Mouse (Mus musculus): ENCODE results near the gene Zfp174. TPM values are rescaled to one million over a fixed set of nuclear protein-coding genes. Genes with fewer than 3 reads are reported as not detected.

The Zfp174 gene
- polyA plus RNA-seq, 1 experiment from 2014 or later, result 1.3 TPM

DNA sequence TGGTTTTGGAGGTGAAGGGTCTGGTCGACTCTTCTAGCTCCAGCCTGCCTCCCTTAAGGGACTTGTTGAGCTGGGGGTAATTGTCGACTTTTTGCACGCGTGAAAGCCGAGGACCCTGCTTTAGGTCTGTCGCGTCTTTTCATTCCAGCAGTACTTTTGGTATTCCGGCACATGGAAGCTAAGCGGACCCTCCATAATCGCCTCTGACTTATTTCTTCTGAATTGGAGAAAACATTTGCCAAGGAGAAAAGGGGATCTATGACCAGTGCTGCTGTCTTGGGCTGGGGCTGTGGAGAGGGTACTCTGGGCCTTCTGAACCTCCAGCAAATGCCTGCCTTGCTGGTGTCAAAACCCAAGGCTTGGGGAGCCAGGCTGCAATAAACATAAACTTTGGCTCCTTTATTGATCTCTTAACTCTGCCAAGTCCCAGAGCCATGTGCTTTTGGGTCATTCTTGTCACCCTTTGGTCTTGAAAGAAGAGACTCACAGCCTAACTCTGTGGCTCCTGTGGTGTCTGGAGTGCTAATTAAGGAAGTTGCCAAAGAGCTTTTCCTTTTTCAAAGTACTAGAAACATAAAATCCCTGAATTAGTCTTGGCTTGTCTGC lies 38.1 kb downstream of the Zfp174 start:
- no peaks in the 10 kb centered on the region for H3K36me3 ChIP-seq
- peak overlapping the region; percentile 94 for H3K27ac ChIP-seq
- peak overlapping the region; percentile 80 for H3K9ac ChIP-seq
- H3K4me3 ChIP-seq, result peak overlapping the region; percentile 75
- H3K27me3 ChIP-seq, result no peaks in the 10 kb centered on the region
- H3K4me2 ChIP-seq, result peak overlapping the region; percentile 63
- ATAC-seq (ENCODE audit: borderline replicate concordance, extremely low read depth, low FRiP score, low TSS enrichment), result peak; percentile 3; the same call in 1 of the 2 replicates
- H3K9me3 ChIP-seq, result no peaks in the 10 kb centered on the region
- peaks cover 10% of the 10 kb centered on the region for H3K4me1 ChIP-seq
- 2% methylated on average over 10 of the region's 10 CpGs for WGBS

DNA sequence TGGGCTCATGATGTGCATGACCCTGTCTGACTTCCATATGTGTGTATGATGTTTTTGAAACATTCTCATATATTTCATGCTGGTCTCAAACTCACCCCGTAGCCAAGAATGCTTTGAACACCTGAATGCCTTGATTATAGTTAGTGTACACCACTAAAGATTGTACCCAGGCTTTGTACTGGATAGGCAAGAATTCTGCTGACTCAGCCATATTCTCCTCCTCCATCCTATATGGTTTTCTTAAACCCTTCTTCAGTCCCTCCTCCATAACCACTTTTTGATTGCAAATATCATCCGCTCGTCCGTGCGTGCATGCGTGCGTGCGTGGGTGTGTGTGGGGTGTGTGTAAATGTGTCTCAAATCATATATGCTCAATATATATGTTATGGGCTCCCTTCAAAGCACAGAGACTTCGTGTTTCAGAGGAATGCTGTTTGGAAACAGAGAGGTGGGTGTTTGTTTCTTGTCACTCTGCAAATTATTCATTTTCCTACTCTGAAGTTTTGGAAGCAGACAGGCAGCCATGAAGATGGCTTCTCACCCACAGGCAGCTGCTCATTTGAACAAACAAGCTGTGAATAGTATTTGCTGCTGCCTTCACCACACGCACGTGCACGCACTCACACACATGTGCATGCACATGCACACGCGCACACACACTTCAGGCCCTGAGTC lies 44.7 kb downstream of the Zfp174 start:
- H3K27ac ChIP-seq, result no peak overlapping the region
- ATAC-seq (ENCODE audit: borderline replicate concordance, extremely low read depth, low FRiP score, low TSS enrichment), result no peak
- 90% methylated on average over 14 of the region's 14 CpGs for WGBS

DNA sequence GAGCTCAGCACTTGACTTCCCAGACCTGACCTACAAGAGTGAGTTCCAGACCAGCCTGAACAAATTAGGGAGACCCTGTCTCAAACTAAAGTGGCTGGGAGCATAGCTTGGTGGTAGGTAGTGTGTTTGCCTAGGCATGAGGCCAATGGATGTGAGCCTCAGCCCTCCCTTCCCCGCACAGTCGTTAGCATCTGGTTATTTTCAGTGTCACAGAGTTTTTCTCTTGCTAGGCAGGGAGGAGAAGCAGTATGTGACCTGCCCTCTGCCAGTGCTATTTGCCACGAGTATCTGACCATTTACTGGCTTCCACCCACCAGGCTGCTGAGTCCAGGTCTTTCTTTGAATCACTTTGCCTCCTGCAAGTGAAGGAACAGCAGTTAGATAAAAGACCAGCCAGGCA lies 46.7 kb downstream of the Zfp174 start:
- Histone ChIP-seq H3K27me3 (no peaks in the 10 kb centered on the region), H3K27ac (no peak overlapping the region), H3K4me1 (no peaks in the 10 kb centered on the region), H3K4me3 (no peak overlapping the region), H3K9me3 (no peaks in the 10 kb centered on the region), H3K4me2 (no peak overlapping the region), H3K36me3 (peaks cover 22% of the 10 kb centered on the region), H3K9ac (no peak overlapping the region)
- 48% methylated on average over 3 of the region's 3 CpGs for WGBS
- ATAC-seq (ENCODE audit: borderline replicate concordance, extremely low read depth, low FRiP score, low TSS enrichment), result no peak

More for the DNA sequence above, 44.7 kb downstream of the Zfp174 start:
- Histone ChIP-seq H3K9ac (no peak overlapping the region), H3K36me3 (peaks cover 8% of the 10 kb centered on the region; the same call in 1 of the 2 replicates), H3K27me3 (no peaks in the 10 kb centered on the region), H3K4me3 (no peak overlapping the region), H3K4me1 (no peaks in the 10 kb centered on the region), H3K9me3 (no peaks in the 10 kb centered on the region), H3K4me2 (no peak overlapping the region)

DNA sequence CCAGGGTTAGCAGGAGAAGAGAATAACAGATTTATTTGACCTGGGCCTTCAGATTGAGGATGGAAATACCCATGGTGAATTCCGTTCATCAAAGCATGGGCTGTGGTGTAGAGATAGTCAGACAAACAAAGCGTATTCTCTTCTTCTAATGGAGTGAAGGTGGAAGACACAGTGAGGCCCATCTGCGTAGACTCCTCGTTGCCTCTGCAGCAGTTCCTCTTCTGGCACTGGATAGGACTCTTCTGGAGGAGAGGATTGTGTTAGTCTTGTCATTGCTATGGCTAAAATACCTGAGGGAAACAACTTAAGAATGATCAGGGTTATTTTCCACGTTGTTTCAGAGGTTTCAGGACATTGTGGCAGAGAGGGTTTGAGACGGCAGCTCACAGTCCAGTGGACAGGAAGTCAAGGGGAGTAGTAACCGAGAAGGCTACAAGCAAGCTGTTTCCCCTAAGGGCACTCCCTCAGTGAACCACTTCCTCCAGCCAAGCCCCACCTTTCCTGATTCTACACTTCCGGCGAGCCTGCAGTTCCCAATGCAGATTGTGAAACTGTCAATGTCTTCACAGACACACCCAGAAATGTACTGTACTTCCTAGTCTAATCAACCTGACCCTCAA lies 48.2 kb downstream of the Zfp174 start:
- WGBS, result 64% methylated on average over 9 of the region's 9 CpGs
- Histone ChIP-seq H3K36me3 (peaks cover 32% of the 10 kb centered on the region), H3K9me3 (no peaks in the 10 kb centered on the region), H3K4me1 (no peaks in the 10 kb centered on the region), H3K9ac (no peak overlapping the region), H3K27me3 (no peaks in the 10 kb centered on the region), H3K4me2 (no peak overlapping the region), H3K27ac (peak overlapping the region; percentile 45), H3K4me3 (no peak overlapping the region)
- ATAC-seq (ENCODE audit: borderline replicate concordance, extremely low read depth, low FRiP score, low TSS enrichment), result no peak

DNA sequence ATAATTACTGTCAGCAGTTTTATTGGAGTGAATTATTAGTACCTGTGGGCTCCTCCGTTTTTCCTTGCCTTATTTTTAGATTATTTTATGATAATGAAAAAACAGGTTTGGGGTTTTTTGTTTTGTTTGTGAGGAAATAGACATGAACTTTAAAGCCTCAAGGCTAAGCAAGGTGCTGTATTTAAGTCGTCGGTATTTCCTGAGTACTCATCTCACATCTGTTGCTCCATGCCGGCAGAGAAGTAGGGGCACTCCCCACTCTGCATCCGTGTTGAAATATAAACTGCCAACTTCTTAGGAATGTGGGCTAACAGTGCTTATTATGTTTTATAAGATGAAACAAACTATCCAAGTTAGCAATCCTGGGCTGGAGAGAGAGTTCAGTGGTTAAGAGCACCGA lies 49.0 kb downstream of the Zfp174 start:
- ATAC-seq (ENCODE audit: borderline replicate concordance, extremely low read depth, low FRiP score, low TSS enrichment), result no peak
- Histone ChIP-seq H3K27me3 (no peaks in the 10 kb centered on the region), H3K4me1 (no peaks in the 10 kb centered on the region), H3K27ac (no peak overlapping the region), H3K36me3 (peaks cover 39% of the 10 kb centered on the region), H3K4me2 (no peak overlapping the region), H3K9ac (no peak overlapping the region), H3K9me3 (no peaks in the 10 kb centered on the region), H3K4me3 (no peak overlapping the region)
- 72% methylated on average over 6 of the region's 6 CpGs for WGBS

DNA sequence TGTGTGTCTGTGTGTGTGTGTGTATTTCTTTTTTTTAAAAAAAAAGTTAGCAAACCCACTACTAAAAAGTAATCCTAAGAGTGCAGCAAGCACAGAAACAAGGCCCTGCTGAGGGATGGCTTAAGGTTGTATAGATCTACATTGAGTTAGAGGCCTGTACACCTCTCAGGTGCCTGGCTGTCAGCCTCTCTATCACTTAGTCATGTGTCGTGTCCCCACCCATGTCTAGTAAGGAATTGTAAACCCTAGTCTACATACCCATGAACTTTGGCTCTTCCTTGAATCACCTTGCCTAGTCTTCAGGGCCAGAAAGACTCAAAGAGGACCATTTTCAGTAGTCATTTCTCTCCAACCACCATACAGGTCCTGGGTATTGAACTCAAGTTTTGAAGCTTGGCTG lies 49.5 kb downstream of the Zfp174 start:
- Histone ChIP-seq H3K9ac (no peak overlapping the region), H3K4me3 (no peak overlapping the region), H3K36me3 (peaks cover 44% of the 10 kb centered on the region), H3K4me1 (no peaks in the 10 kb centered on the region), H3K9me3 (no peaks in the 10 kb centered on the region), H3K27ac (no peak overlapping the region), H3K27me3 (no peaks in the 10 kb centered on the region), H3K4me2 (no peak overlapping the region)
- 92% methylated on average over 1 of the region's 1 CpGs for WGBS
- no peak for ATAC-seq (ENCODE audit: borderline replicate concordance, extremely low read depth, low FRiP score, low TSS enrichment)

DNA sequence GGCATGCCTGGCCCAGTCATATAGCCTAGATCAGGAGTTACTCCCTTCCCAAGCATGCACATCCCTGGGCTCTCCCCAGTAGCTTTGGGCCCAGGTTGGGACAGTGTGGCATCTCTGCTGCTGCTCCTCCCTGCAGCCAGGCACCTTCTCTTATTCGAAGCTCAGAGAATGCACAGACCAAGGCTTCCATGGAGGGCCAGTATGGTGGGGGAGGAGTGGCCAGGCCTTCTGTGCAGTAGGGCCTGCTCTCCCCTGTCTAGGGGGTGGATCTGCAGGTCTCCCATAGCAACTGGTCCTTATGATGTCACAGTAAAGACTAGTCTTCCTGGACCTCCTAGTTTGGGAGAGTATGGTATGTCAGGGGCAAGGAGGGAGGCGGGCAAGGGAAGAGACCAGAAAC lies 60.4 kb downstream of the Zfp174 start:
- Histone ChIP-seq H3K4me2 (no peak overlapping the region), H3K27ac (no peak overlapping the region), H3K4me1 (peaks cover 9% of the 10 kb centered on the region), H3K27me3 (no peaks in the 10 kb centered on the region), H3K9me3 (no peaks in the 10 kb centered on the region), H3K36me3 (peaks cover 31% of the 10 kb centered on the region), H3K4me3 (no peak overlapping the region), H3K9ac (no peak overlapping the region)
- no peak for ATAC-seq (ENCODE audit: borderline replicate concordance, extremely low read depth, low FRiP score, low TSS enrichment)
- 58% methylated on average over 2 of the region's 2 CpGs for WGBS

Other genes with a start within 250 kb of the Zfp174 start
- gene Mefv, start 129.2 kb upstream of the Zfp174 start, polyA plus RNA-seq (2015; fragmentation: Nextera tagmentation; extraction: Ambion mirVana), result 0.15 TPM in 1 of 2 replicates, not detected in the other
- gene Zfp263, start 103.2 kb upstream of the Zfp174 start, polyA plus RNA-seq (2015; fragmentation: Nextera tagmentation; extraction: Ambion mirVana), result 41.6 and 48.8 TPM in 2 replicates
- gene Olfr15, start 16.4 kb upstream of the Zfp174 start, polyA plus RNA-seq (2015; fragmentation: Nextera tagmentation; extraction: Ambion mirVana), result not detected in 2 replicates
- gene Naa60, start 25.1 kb downstream of the Zfp174 start, polyA plus RNA-seq (2015; fragmentation: Nextera tagmentation; extraction: Ambion mirVana), result 46.6 and 49.7 TPM in 2 replicates
- 6.4 and 6.8 TPM in 2 replicates for gene Zfp597, start 37.3 kb downstream of the Zfp174 start, polyA plus RNA-seq (2015; fragmentation: Nextera tagmentation; extraction: Ambion mirVana)
- 1.1 and 1.4 TPM in 2 replicates for gene Gm20695, start 37.4 kb downstream of the Zfp174 start, polyA plus RNA-seq (2015; fragmentation: Nextera tagmentation; extraction: Ambion mirVana)
- gene 1700037C18Rik, start 61.4 kb downstream of the Zfp174 start, polyA plus RNA-seq (2015; fragmentation: Nextera tagmentation; extraction: Ambion mirVana), result 8.7 and 8.9 TPM in 2 replicates
- gene Cluap1, start 61.5 kb downstream of the Zfp174 start, polyA plus RNA-seq (2015; fragmentation: Nextera tagmentation; extraction: Ambion mirVana), result 21.7 and 25.6 TPM in 2 replicates
- gene Nlrc3, start 129.4 kb downstream of the Zfp174 start, polyA plus RNA-seq (2015; fragmentation: Nextera tagmentation; extraction: Ambion mirVana), result 1.9 and 2.0 TPM in 2 replicates
- gene Slx4, start 156.5 kb downstream of the Zfp174 start, polyA plus RNA-seq (2015; fragmentation: Nextera tagmentation; extraction: Ambion mirVana), result 17.1 and 18.1 TPM in 2 replicates
- 3.1 and 3.4 TPM in 2 replicates for gene Dnase1, start 189.7 kb downstream of the Zfp174 start, polyA plus RNA-seq (2015; fragmentation: Nextera tagmentation; extraction: Ambion mirVana)
- 86.6 and 87.1 TPM in 2 replicates for gene Trap1, start 230.6 kb downstream of the Zfp174 start, polyA plus RNA-seq (2015; fragmentation: Nextera tagmentation; extraction: Ambion mirVana)